Mouse (Mus musculus): ENCODE results near the gene Pitpnc1. TPM values are rescaled to one million over a fixed set of nuclear protein-coding genes. Genes with fewer than 3 reads are reported as not detected.

The Pitpnc1 gene
- polyA plus RNA-seq, 1 experiment from 2014 or later, result 21.5 TPM

- Histone ChIP-seq H3K9me3 (replicated peaks) (no peaks in the 10 kb centered on the region), H3K27ac (no peak overlapping the region), H3K36me3 (no peaks in the 10 kb centered on the region), H3K4me3 (replicated peaks) (no peak overlapping the region), H3K4me1 (peaks cover 40% of the 10 kb centered on the region), H3K9ac (no peak overlapping the region), H3K27me3 (no peaks in the 10 kb centered on the region), H3K4me2 (no peak overlapping the region)
- WGBS, result 27% methylated on average over 6 of the region's 6 CpGs
- 0 out of 2 replicates have a peak, but pooled peaks have one; percentile 55 for ATAC-seq (replicated peaks; ENCODE audit: low FRiP score)
These were observed 194.6 kb downstream of the Pitpnc1 start for GRCm38 (mm10) chr11:107275902-107276301.

GRCm38 (mm10) chr11:107274206-107274605, 196.3 kb downstream of the Pitpnc1 start:
- 59% methylated on average over 9 of the region's 9 CpGs for WGBS
- no peak overlapping the region for H3K4me2 ChIP-seq

GRCm38 (mm10) chr11:107272351-107272975, 198.0 kb downstream of the Pitpnc1 start:
- Histone ChIP-seq H3K9me3 (replicated peaks) (no peaks in the 10 kb centered on the region), H3K4me3 (replicated peaks) (no peak overlapping the region), H3K27ac (no peak overlapping the region), H3K36me3 (peaks cover 12% of the 10 kb centered on the region; the same call in 1 of the 2 replicates), H3K4me2 (no peak overlapping the region), H3K4me1 (peaks cover 26% of the 10 kb centered on the region), H3K27me3 (no peaks in the 10 kb centered on the region), H3K9ac (no peak overlapping the region)
- 75% methylated on average over 11 of the region's 11 CpGs for WGBS
- no peak for ATAC-seq (replicated peaks; ENCODE audit: low FRiP score)

More at GRCm38 (mm10) chr11:107274206-107274605, 196.3 kb downstream of the Pitpnc1 start:
- ATAC-seq (replicated peaks; ENCODE audit: low FRiP score), result no peak
- H3K4me3 ChIP-seq (replicated peaks), result no peak overlapping the region
- H3K9me3 ChIP-seq (replicated peaks), result no peaks in the 10 kb centered on the region
- no peaks in the 10 kb centered on the region for H3K27me3 ChIP-seq
- H3K27ac ChIP-seq, result no peak overlapping the region
- no peak overlapping the region for H3K9ac ChIP-seq
- H3K36me3 ChIP-seq, result no peaks in the 10 kb centered on the region
- peaks cover 30% of the 10 kb centered on the region for H3K4me1 ChIP-seq

DNA sequence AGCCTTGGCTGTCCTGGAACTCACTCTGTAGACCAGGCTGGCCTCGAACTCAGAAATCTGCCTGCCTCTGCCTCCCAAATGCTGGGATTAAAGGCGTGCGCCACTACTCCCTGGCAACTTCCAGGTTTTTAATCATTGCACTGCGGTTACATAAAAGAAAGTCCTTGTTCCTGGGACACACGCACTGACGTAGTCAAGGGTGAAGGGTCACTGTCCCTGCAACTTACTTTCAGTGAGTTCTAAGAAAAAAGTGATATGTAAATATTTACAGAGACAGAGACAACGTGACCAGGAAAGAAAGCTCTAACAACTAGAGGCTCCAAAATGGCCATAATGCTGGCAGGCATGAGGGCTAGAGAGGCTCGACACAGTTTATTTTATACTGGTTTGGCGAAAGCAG, 199.9 kb downstream of the Pitpnc1 start:
- Histone ChIP-seq H3K36me3 (peaks cover 12% of the 10 kb centered on the region; the same call in 1 of the 2 replicates), H3K9me3 (replicated peaks) (no peaks in the 10 kb centered on the region), H3K4me2 (no peak overlapping the region), H3K9ac (no peak overlapping the region), H3K27ac (no peak overlapping the region), H3K4me3 (replicated peaks) (no peak overlapping the region), H3K27me3 (no peaks in the 10 kb centered on the region), H3K4me1 (peaks cover 13% of the 10 kb centered on the region)
- 79% methylated on average over 9 of the region's 9 CpGs for WGBS
- ATAC-seq (replicated peaks; ENCODE audit: low FRiP score), result no peak

DNA sequence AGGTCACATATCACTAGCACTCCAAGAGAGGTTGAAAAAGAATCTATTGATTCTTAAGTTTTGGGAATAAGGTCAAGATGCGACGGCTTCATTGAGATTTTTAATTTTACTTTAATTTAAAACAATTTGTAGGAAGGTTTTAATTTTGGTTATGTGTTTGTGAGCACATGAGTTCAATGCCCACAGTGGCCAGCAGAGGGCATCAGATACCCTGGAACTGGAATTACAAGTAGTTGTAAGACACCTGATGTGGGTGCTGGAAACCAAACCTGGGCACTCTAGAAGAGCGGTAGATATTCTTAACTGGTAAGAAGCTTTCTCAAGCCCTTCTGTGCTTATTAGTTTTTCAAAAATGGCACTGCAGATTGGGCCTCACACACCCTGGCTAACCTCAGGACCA, 203.0 kb downstream of the Pitpnc1 start:
- Histone ChIP-seq H3K4me2 (no peak overlapping the region), H3K36me3 (peaks cover 12% of the 10 kb centered on the region; the same call in 1 of the 2 replicates), H3K27me3 (no peaks in the 10 kb centered on the region), H3K4me1 (peaks cover 10% of the 10 kb centered on the region), H3K27ac (no peak overlapping the region), H3K9ac (no peak overlapping the region), H3K4me3 (replicated peaks) (no peak overlapping the region), H3K9me3 (replicated peaks) (no peaks in the 10 kb centered on the region)
- no peak for ATAC-seq (replicated peaks; ENCODE audit: low FRiP score)
- WGBS, result 95% methylated on average over 3 of the region's 3 CpGs

- H3K9ac ChIP-seq, result no peak overlapping the region
- H3K27ac ChIP-seq, result no peak overlapping the region
- peaks cover 12% of the 10 kb centered on the region; the same call in 1 of the 2 replicates for H3K36me3 ChIP-seq
- WGBS, result 88% methylated on average over 4 of the region's 4 CpGs
- H3K4me3 ChIP-seq (replicated peaks), result no peak overlapping the region
- H3K4me2 ChIP-seq, result no peak overlapping the region
- H3K27me3 ChIP-seq, result no peaks in the 10 kb centered on the region
- ATAC-seq (replicated peaks; ENCODE audit: low FRiP score), result no peak
- peaks cover 2% of the 10 kb centered on the region; the same call in 1 of the 2 replicates for H3K4me1 ChIP-seq
- H3K9me3 ChIP-seq (replicated peaks), result no peaks in the 10 kb centered on the region
These were observed 204.6 kb downstream of the Pitpnc1 start for GRCm38 (mm10) chr11:107265861-107266260.

DNA sequence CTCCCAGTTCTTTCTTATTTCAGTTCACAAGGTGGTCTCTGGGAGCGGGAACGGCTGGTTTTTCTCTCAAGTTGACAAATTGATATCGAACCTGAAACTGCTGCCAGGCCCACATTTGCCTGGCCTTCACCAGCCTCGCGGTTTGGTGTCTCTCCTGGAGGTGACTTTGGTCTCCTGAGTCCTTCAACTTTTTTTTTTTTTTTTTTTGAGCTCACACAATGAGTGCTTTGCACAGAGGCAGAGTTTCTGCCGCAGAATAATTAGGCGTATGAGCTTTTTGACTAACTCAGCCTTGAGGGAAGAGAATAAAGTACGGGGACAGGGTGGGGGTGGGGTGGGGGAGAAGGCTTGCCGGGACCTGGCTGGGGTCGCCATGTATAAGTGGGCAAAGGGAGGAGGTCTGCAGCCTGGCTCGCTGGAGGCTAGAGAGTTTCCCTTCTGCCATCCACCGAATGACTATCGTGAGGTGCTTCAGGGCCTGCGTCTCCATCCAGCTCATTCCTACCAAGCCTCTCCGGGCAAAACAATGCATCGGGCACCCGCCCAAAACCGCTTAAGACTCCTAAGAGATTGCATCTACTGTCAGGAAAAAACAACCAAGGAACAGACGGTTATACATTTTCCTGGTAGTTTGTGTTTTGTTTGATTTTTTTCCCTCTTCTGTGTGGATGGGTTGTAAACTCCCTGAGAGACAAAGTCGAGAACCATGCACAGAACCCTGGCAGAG, 205.4 kb downstream of the Pitpnc1 start:
- Histone ChIP-seq H3K9ac (no peak overlapping the region), H3K4me1 (peaks cover 2% of the 10 kb centered on the region; the same call in 1 of the 2 replicates), H3K4me2 (no peak overlapping the region), H3K9me3 (replicated peaks) (no peaks in the 10 kb centered on the region), H3K36me3 (peaks cover 12% of the 10 kb centered on the region; the same call in 1 of the 2 replicates), H3K4me3 (replicated peaks) (no peak overlapping the region), H3K27ac (no peak overlapping the region), H3K27me3 (no peaks in the 10 kb centered on the region)
- 69% methylated on average over 20 of the region's 20 CpGs for WGBS
- ATAC-seq (replicated peaks; ENCODE audit: low FRiP score), result no peak

DNA sequence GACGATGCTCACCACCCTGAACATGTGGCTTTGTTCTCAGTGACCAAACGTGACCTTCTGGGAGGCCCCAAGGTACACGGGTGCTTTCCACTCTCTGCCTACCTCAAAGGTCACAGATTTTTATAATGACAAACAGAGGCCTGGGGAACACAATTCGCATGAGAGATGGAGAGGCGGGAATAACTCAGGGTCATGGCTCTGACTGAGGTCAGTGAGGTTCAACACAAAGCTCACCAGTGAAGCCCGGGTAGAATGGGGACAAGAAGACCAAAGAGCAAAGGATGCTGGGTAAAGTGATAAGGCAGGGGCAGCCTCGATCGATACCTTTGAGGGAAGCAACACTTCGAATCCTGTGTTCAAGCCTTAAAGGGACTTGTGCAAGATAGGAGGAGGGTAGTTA, 206.7 kb downstream of the Pitpnc1 start:
- H3K9me3 ChIP-seq (replicated peaks), result no peaks in the 10 kb centered on the region
- no peak overlapping the region for H3K4me3 ChIP-seq (replicated peaks)
- H3K36me3 ChIP-seq, result peaks cover 10% of the 10 kb centered on the region; the same call in 1 of the 2 replicates
- H3K4me2 ChIP-seq, result no peak overlapping the region
- H3K9ac ChIP-seq, result no peak overlapping the region
- WGBS, result 80% methylated on average over 9 of the region's 9 CpGs
- peaks cover 2% of the 10 kb centered on the region; the same call in 1 of the 2 replicates for H3K4me1 ChIP-seq
- H3K27ac ChIP-seq, result no peak overlapping the region
- ATAC-seq (replicated peaks; ENCODE audit: low FRiP score), result no peak
- no peaks in the 10 kb centered on the region for H3K27me3 ChIP-seq

GRCm38 (mm10) chr11:107259428-107259827, 211.1 kb downstream of the Pitpnc1 start:
- H3K9ac ChIP-seq, result no peak overlapping the region
- no peaks in the 10 kb centered on the region for H3K27me3 ChIP-seq
- H3K4me3 ChIP-seq (replicated peaks), result no peak overlapping the region
- 93% methylated on average over 7 of the region's 7 CpGs for WGBS
- ATAC-seq (replicated peaks; ENCODE audit: low FRiP score), result no peak
- 0 out of 2 replicates have a peak, but pooled peaks cover 3% of the 10 kb centered on the region for H3K4me1 ChIP-seq
- no peak overlapping the region for H3K4me2 ChIP-seq
- H3K27ac ChIP-seq, result no peak overlapping the region
- H3K36me3 ChIP-seq, result no peaks in the 10 kb centered on the region
- no peaks in the 10 kb centered on the region for H3K9me3 ChIP-seq (replicated peaks)

- Histone ChIP-seq H3K36me3 (peaks cover 15% of the 10 kb centered on the region), H3K4me3 (replicated peaks) (no peak overlapping the region), H3K9me3 (replicated peaks) (no peaks in the 10 kb centered on the region), H3K27ac (no peak overlapping the region), H3K4me1 (0 out of 2 replicates have a peak, but pooled peaks cover 3% of the 10 kb centered on the region), H3K4me2 (no peak overlapping the region), H3K27me3 (no peaks in the 10 kb centered on the region), H3K9ac (no peak overlapping the region)
- WGBS, result 79% methylated on average over 11 of the region's 11 CpGs
- 0 out of 2 replicates have a peak, but pooled peaks have one; percentile 33 for ATAC-seq (replicated peaks; ENCODE audit: low FRiP score)
These were observed 215.3 kb downstream of the Pitpnc1 start for GRCm38 (mm10) chr11:107255185-107255584.

- ATAC-seq (replicated peaks; ENCODE audit: low FRiP score), result no peak
- H3K27ac ChIP-seq, result no peak overlapping the region
- WGBS, result 75% methylated on average over 7 of the region's 7 CpGs
- H3K36me3 ChIP-seq, result peaks cover 15% of the 10 kb centered on the region
- 0 out of 2 replicates have a peak, but pooled peaks cover 3% of the 10 kb centered on the region for H3K4me1 ChIP-seq
- no peak overlapping the region for H3K4me3 ChIP-seq (replicated peaks)
- H3K9ac ChIP-seq, result no peak overlapping the region
- no peaks in the 10 kb centered on the region for H3K9me3 ChIP-seq (replicated peaks)
- H3K27me3 ChIP-seq, result no peaks in the 10 kb centered on the region
- H3K4me2 ChIP-seq, result no peak overlapping the region
These were observed 216.3 kb downstream of the Pitpnc1 start for GRCm38 (mm10) chr11:107254181-107254580.

- 95% methylated on average over 10 of the region's 10 CpGs for WGBS
- ATAC-seq (replicated peaks; ENCODE audit: low FRiP score), result no peak
These were observed 218.5 kb downstream of the Pitpnc1 start for GRCm38 (mm10) chr11:107252026-107252425.

More at GRCm38 (mm10) chr11:107252026-107252425, 218.5 kb downstream of the Pitpnc1 start:
- no peak overlapping the region for H3K4me2 ChIP-seq
- no peaks in the 10 kb centered on the region for H3K9me3 ChIP-seq (replicated peaks)
- H3K27ac ChIP-seq, result no peak overlapping the region
- H3K9ac ChIP-seq, result no peak overlapping the region
- no peak overlapping the region for H3K4me3 ChIP-seq (replicated peaks)
- H3K4me1 ChIP-seq, result 0 out of 2 replicates have a peak, but pooled peaks cover 3% of the 10 kb centered on the region
- H3K36me3 ChIP-seq, result peaks cover 15% of the 10 kb centered on the region
- no peaks in the 10 kb centered on the region for H3K27me3 ChIP-seq
